Mouse (Mus musculus) bone marrow macrophage, adult 2 months (primary cell): Measurements from ENCODE around the gene Btbd9. TPM values are rescaled to one million over a fixed set of nuclear protein-coding genes. Genes with fewer than 3 reads are reported as not detected.

Experiments
- H3K27ac ChIP-seq: 2 replicates; pipeline ENCODE4 v1.5.1; 2012; ENCODE audit warnings: low read depth, low read length; ENCODE audit not compliant: insufficient read depth
- H3K4me1 ChIP-seq: 2 replicates; pipeline ENCODE4 v1.6.1; 2012; ENCODE audit warnings: low read length; ENCODE audit not compliant: control insufficient read depth, insufficient read depth
- H3K4me3 ChIP-seq: 2 replicates; pipeline ENCODE4 v1.5.1; 2012; ENCODE audit warnings: mild to moderate bottlenecking, low read length, moderate library complexity; ENCODE audit not compliant: insufficient read depth
- CTCF ChIP-seq: IDR thresholded peaks from 2 replicates; pipeline ENCODE4 v1.5.1; 2012; ENCODE audit warnings: low read depth, mild to moderate bottlenecking, low read length, moderate library complexity
- POLR2A ChIP-seq: IDR thresholded peaks from 2 replicates; pipeline ENCODE4 v1.6.1; 2012; ENCODE audit warnings: mild to moderate bottlenecking, low read depth, low read length, borderline replicate concordance
- polyA plus RNA-seq: library from polyadenylated mRNA; stranded (reverse); fragments of >200 nt; gene quantifications from 2 replicates; pipeline ENCODE4 v1.2.4, GENCODE M21; 2012; ENCODE audit not compliant: missing spikeins, insufficient read depth, insufficient read length

The Btbd9 gene
- polyA plus RNA-seq, 1 experiment: 22.9 TPM

DNA sequence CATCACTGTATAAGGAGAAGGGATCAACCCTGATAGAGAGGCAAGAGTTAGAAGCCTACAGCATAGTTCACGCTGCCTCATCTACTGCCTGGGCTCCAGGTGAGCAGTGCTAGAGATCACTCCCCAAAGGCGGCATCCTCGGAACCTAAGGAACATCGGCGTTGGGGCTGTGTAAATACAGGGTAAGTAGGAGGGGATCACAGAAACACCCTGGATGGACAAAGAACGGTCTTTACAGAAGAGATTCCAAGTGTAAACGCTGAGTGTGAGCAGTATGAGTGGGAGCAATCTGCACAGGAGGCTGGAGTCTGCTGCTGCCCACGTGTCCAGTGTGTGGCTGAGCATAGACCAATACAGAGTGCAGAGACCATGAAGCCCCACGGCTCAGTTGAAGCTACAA is 190.0 kb downstream of the Btbd9 start:
- no peaks in the 10 kb centered on the region for H3K4me1 ChIP-seq
- H3K4me3 ChIP-seq: no peak overlapping the region
- TF ChIP-seq POLR2A (no peak), CTCF (no peak)
- H3K27ac ChIP-seq: no peak overlapping the region

DNA sequence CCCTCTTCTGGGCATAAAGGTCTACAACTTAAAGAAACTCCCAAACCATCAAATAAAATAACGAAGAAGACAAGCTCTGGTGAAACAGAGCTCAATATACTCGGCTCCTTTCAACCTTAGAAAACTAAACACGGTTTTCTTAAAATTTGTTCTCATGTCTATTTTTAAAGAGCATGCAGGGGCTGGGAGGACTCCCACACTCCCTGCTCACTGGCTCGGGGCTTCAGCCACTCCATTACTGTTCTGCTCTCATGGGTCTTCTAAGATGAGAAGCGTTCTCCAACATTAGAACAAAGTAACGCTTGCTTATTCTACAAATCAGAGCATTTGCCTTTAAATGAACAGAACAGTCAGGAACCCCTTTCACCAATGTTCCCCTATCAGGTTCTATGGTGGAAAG is 192.6 kb downstream of the Btbd9 start:
- no peak for TF ChIP-seq POLR2A
- TF ChIP-seq CTCF: no peak
- H3K27ac ChIP-seq: no peak overlapping the region

DNA sequence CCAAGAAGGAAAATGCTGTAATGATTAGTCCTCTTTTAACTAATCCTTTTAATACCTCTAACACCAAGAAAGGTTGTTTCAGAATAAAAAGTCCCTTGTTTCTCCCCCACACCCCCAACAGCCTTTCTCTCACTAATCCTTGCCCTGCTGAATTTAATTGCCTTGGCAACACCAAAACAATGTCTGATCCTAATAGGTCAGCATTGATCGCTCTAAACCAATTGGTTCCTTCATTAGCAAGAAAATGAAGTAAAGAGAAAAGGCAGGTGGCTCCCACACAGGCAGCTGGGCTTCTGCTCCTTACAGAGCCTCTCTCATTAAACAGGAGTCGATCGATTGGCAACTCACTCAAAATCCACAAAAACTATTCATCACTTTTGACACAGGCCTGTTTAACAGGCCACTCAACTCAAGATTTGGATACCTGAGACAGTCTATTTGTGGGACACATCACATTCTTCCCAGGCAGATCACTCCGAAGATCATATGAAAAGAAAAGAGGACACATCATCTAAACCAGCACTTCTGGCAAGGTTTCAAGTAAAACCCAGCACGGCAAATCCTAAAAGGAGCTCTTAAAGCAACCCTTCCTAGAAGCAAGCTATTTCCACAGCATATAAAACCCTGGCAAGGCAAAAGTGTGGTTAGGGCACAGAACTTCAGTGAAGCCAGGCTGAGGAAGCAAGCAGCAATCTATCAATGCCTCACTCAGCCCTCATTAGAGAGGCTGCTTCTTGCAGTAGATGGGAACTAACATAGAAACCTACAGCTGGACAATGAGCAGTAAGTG is 197.9 kb downstream of the Btbd9 start:
- Histone ChIP-seq H3K27ac (no peak overlapping the region), H3K4me1 (peaks cover 10% of the 10 kb centered on the region), H3K4me3 (no peak overlapping the region)
- TF ChIP-seq CTCF (no peak), POLR2A (no peak)

More for the DNA sequence above, 192.6 kb downstream of the Btbd9 start:
- Histone ChIP-seq H3K4me1 (peaks cover under 1% of the 10 kb centered on the region), H3K4me3 (no peak overlapping the region)

DNA sequence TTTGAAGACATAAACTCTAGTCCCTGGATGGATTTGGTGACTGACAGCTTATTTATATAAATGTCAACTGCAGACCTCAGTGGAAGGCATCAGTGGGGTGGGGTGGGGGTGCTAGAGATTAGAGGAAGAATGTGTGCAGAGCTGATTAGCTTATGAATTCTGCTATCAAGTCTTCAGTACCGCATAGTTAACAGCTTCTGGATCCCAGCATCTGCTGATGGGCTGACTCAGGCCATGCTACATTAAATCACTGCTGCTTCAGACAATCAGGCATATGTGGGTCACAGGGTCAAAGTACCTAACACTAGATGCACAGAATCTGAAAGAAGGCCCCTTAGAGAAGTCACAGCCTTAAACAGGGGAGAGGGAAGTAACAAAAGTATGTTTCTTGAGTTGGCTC is 198.5 kb downstream of the Btbd9 start:
- Histone ChIP-seq H3K4me3 (no peak overlapping the region), H3K27ac (no peak overlapping the region), H3K4me1 (peaks cover 10% of the 10 kb centered on the region)
- TF ChIP-seq POLR2A (no peak), CTCF (no peak)

DNA sequence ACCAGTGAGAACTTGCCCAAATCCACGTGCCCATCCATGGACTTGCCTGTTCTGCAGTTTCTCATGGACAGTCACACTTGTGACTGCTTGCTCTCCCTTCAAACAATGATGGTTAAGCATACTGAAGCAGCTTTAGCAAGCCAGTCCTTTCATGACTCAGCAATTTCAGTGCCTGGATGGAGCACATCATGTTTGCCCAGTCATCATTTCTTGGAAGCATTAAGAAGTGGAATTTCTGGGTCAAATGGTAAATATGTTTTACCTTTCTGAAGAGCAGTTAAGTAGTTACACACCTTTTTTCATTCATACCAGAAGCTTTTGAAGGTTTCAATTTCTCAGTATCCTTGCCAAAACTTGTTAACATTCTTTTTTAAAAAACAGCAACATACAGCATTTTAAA is 201.2 kb downstream of the Btbd9 start:
- no peak overlapping the region for H3K4me3 ChIP-seq
- TF ChIP-seq POLR2A (no peak), CTCF (no peak)
- H3K4me1 ChIP-seq: peaks cover 10% of the 10 kb centered on the region
- H3K27ac ChIP-seq: no peak overlapping the region

DNA sequence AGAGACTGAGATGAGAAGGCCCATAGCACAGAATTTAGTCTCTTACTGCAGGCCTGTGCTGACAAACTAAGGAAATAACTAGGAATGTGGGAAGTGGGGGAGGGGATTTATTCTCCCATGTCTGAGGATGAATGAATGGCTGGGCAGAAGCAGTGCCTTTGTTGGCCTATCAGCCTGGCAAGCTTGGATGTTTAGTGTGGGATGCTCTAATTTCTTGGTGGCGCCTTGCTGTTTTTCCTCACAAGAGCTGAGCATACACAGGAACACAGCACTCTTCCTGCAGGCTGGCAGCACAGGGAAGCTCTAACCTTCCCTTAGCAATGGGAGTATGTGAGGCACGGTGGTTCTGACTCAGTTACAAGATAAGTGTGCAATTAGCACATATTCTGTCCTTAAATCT is 207.7 kb downstream of the Btbd9 start:
- Histone ChIP-seq H3K27ac (no peak overlapping the region), H3K4me3 (no peak overlapping the region), H3K4me1 (no peaks in the 10 kb centered on the region)
- no peak for TF ChIP-seq CTCF
- no peak for TF ChIP-seq POLR2A

DNA sequence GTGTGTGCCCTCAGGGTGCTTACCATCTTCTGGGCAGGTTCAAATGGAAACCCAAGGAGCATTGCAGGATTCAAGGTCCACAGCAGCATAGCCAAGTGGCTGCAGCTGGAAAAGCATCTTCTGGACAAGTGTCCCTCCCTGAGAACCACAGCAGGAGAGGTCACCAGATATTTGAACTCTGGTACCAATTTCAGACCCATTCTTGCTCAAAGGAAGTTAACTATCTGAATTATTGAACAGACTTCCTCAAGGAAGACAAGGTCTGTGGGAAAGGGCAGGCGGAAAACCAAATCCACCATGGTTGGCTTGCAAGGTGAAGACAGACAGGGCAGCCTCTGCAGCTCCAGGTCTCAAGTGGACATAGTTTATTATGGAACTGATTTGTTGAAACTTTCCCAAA is 211.6 kb downstream of the Btbd9 start:
- Histone ChIP-seq H3K27ac (no peak overlapping the region), H3K4me1 (peaks cover 7% of the 10 kb centered on the region), H3K4me3 (no peak overlapping the region)
- TF ChIP-seq POLR2A (no peak), CTCF (no peak)

DNA sequence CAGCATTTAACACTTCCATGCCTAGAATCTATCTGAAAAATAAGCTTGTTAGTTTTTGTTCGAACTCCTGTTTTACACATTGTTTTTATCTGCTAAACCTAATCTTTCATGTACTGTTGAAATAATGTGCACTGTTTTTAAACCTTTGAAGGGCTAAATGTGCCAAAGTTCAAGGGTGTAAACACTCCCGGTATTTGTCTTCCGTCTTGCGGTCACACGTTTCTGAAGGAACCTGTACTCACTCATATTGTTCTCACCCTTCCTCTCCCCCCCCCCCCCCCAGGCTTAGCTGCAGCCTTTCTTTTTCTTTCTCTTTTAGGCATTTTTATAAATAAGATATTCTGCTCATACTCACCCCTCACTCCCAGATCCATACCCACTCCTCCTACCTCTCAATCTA is 212.9 kb downstream of the Btbd9 start:
- no peak for TF ChIP-seq CTCF
- TF ChIP-seq POLR2A: no peak
- Histone ChIP-seq H3K4me1 (peaks cover 7% of the 10 kb centered on the region), H3K4me3 (no peak overlapping the region), H3K27ac (no peak overlapping the region)

DNA sequence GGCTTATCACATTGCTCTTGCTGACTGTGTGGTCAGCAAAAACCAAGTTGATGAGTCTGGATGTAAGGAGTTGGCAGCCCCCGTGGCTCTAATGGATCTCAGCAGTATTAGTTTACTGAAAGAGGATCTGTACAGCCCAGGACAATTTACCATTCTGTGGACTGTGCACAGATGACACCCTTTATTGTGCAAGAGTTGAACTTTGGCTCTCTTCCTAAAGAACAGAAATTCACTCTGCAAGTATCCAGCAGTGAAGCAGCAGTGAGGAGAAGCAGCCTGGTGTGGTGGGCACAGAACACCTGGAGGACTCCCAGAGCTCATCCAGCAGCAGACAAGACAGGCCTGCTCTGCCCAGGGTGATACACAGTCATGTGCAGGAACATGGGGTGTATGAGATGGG is 215.6 kb downstream of the Btbd9 start:
- peaks cover 7% of the 10 kb centered on the region for H3K4me1 ChIP-seq
- H3K4me3 ChIP-seq: no peak overlapping the region
- no peak overlapping the region for H3K27ac ChIP-seq
- no peak for TF ChIP-seq POLR2A
- no peak for TF ChIP-seq CTCF

DNA sequence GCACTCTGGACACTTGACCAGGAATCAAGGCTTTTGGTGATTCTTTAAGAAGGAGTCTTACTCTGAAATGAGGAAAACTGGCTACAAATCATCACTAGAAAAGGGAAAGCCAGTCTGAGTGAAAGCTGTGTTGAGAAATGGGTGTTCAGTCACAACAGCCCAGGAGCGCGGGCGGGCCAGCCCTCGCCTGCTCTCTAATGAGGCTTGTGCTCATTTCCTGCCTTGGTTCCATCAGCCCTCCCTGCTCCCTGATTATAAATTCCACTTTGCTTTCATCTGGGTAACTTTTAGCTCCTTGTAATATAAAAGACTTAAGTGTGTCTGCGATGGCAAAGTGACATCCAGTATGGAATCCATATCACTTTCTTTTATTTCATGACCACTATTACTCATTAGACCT is 216.9 kb downstream of the Btbd9 start:
- H3K27ac ChIP-seq: no peak overlapping the region
- peaks cover 7% of the 10 kb centered on the region for H3K4me1 ChIP-seq
- TF ChIP-seq POLR2A (no peak), CTCF (no peak)
- H3K4me3 ChIP-seq: no peak overlapping the region

DNA sequence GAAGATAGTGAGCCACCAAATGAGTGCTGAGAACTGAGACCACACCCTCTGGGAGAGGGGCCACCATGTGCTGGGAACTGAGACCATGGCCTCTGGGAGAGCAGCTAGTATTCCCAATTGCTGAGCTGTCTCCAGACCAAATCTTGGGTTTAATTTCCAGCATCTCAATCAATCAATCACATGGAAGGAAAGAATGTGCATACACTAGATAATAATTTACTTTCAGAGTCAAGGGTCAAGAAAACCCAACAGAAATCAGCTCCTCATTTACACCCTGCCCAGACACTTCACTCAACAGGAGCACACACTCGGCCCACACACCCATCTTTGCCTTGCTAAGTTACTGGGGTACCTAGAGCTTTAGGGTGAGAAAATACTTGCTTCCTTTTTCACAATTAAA is 220.9 kb downstream of the Btbd9 start:
- Histone ChIP-seq H3K4me3 (no peak overlapping the region), H3K4me1 (peaks cover 2% of the 10 kb centered on the region; the same call in 1 of the 2 replicates)
- TF ChIP-seq CTCF: no peak
- TF ChIP-seq POLR2A: no peak

More for the DNA sequence above, 220.9 kb downstream of the Btbd9 start:
- H3K27ac ChIP-seq: no peak overlapping the region
